Mouse (Mus musculus) heart, postnatal 0 days (tissue): ENCODE data around the gene Zbtb2. TPM values are rescaled to one million over a fixed set of nuclear protein-coding genes. Genes with fewer than 3 reads are reported as not detected.

Source experiments
- ATAC-seq: fragments of 200-750 bp; cut with Nextera tagmentation; 2 replicates; pipeline ENCODE4 v1.8.0; 2017; ENCODE audit warnings: low read depth, moderate number of reproducible peaks, moderate library complexity; ENCODE audit not compliant: insufficient read depth
- DNase-seq: peaks from one replicate; pipeline ENCODE4 v3.0.0-alpha.2; 2016; ENCODE audit warnings: low spot score
- H3K27ac ChIP-seq: fragments of 300-500 bp; sonication (generic); 2 replicates; pipeline ENCODE4 v1.5.1; 2014; ENCODE audit warnings: low read depth, mild to moderate bottlenecking
- H3K27me3 ChIP-seq: fragments of 300-500 bp; sonication (generic); 2 replicates; pipeline ENCODE4 v1.6.1; 2014; ENCODE audit warnings: low read length, mixed read lengths; ENCODE audit not compliant: control insufficient read depth, insufficient read depth
- H3K36me3 ChIP-seq: fragments of 300-500 bp; sonication (generic); replicated peaks from 2 replicates; pipeline ENCODE4 v1.6.1; 2014; ENCODE audit warnings: low read length, mixed read lengths; ENCODE audit not compliant: control insufficient read depth, insufficient read depth
- H3K4me1 ChIP-seq: fragments of 300-500 bp; sonication (generic); 2 replicates; pipeline ENCODE4 v1.6.1; 2014; ENCODE audit warnings: antibody characterized with exemption; ENCODE audit not compliant: control insufficient read depth, insufficient read depth
- H3K4me2 ChIP-seq: fragments of 300-500 bp; sonication (generic); 2 replicates; pipeline ENCODE4 v1.6.1; 2014; ENCODE audit warnings: low read depth, mild to moderate bottlenecking, low read length, moderate library complexity
- H3K4me3 ChIP-seq: fragments of 300-500 bp; sonication (generic); 2 replicates; pipeline ENCODE4 v1.5.1; 2014; ENCODE audit warnings: low read depth, low read length
- H3K9ac ChIP-seq: fragments of 300-500 bp; sonication (generic); replicated peaks from 2 replicates; pipeline ENCODE4 v1.6.1; 2014; ENCODE audit warnings: low read depth, low read length, mixed read lengths
- H3K9me3 ChIP-seq: fragments of 300-500 bp; sonication (generic); replicated peaks from 2 replicates; pipeline ENCODE4 v1.6.1; 2016; ENCODE audit warnings: low read length; ENCODE audit not compliant: control insufficient read depth
- CTCF ChIP-seq: IDR thresholded peaks from 2 replicates; pipeline ENCODE4 v1.5.1; 2016; ENCODE audit warnings: antibody characterized with exemption, control low read depth, low read depth
- EP300 ChIP-seq: IDR thresholded peaks from 2 replicates; pipeline ENCODE4 v1.6.1; 2016; ENCODE audit warnings: antibody characterized with exemption, low read depth
- WGBS: fragments of 180-500 bp; shearing (Covaris S2); extraction: QIAGEN DNeasy Blood & Tissue Kit; methylation state at CpG from one replicate; pipeline ENCODE4 v1.1.7; 2014; 5-methylcytosine and 5-hydroxymethylcytosine counted together
- polyA plus RNA-seq: library from polyadenylated mRNA; unstranded; fragments of >200 nt; fragmentation: Nextera tagmentation; extraction: Ambion mirVana; gene quantifications from 2 replicates; pipeline ENCODE4 v1.2.1, GENCODE M21; 2015
- total RNA-seq: library from RNA; depleted of rRNA; stranded (reverse); fragments of >200 nt; gene quantifications from 2 replicates; pipeline ENCODE4 v1.2.3, GENCODE M21; 2014; ENCODE audit warnings: low replicate concordance

The Zbtb2 gene
- total and polyA plus RNA-seq, 2 experiments from 2014 or later, result 5.2 to 19.8 TPM

GRCm38 (mm10) chr10:4341430-4341829 is 46.5 kb downstream of the Zbtb2 start:
- no peaks in the 10 kb centered on the region for H3K9me3 ChIP-seq
- H3K4me3 ChIP-seq, result no peak overlapping the region
- H3K4me1 ChIP-seq, result 0 out of 2 replicates have a peak, but pooled peaks cover 10% of the 10 kb centered on the region
- H3K4me2 ChIP-seq, result peak overlapping the region; percentile 12; the same call in 1 of the 2 replicates
- H3K27ac ChIP-seq, result no peak overlapping the region
- TF ChIP-seq CTCF, result peak; percentile 68
- TF ChIP-seq EP300, result no peak
- no peak overlapping the region for H3K9ac ChIP-seq
- H3K36me3 ChIP-seq, result no peaks in the 10 kb centered on the region
- peak; percentile 62 for DNase-seq
- H3K27me3 ChIP-seq, result no peaks in the 10 kb centered on the region
- peak; percentile 67; the same call in 1 of the 2 replicates for ATAC-seq
- 8% methylated on average over 2 of the region's 2 CpGs for WGBS

- no peaks in the 10 kb centered on the region for H3K27me3 ChIP-seq
- ATAC-seq, result peak; percentile 53
- TF ChIP-seq CTCF (no peak), EP300 (no peak)
- no peaks in the 10 kb centered on the region for H3K36me3 ChIP-seq
- peak overlapping the region; percentile 22 for H3K4me3 ChIP-seq
- 0 out of 2 replicates have a peak, but pooled peaks cover 10% of the 10 kb centered on the region for H3K4me1 ChIP-seq
- H3K27ac ChIP-seq, result peak overlapping the region; percentile 28
- DNase-seq, result peak; percentile 82
- H3K4me2 ChIP-seq, result peak overlapping the region; percentile 50
- no peaks in the 10 kb centered on the region for H3K9me3 ChIP-seq
- H3K9ac ChIP-seq, result no peak overlapping the region
- WGBS, result 29% methylated on average over 15 of the region's 15 CpGs
Measured at GRCm38 (mm10) chr10:4338863-4339461, 48.9 kb downstream of the Zbtb2 start.

GRCm38 (mm10) chr10:4334039-4334683 is 53.7 kb downstream of the Zbtb2 start:
- Histone ChIP-seq H3K9me3 (no peaks in the 10 kb centered on the region), H3K27me3 (no peaks in the 10 kb centered on the region), H3K27ac (peak overlapping the region; percentile 70), H3K36me3 (no peaks in the 10 kb centered on the region), H3K4me1 (0 out of 2 replicates have a peak, but pooled peaks cover 4% of the 10 kb centered on the region), H3K9ac (peak overlapping the region; percentile 47), H3K4me2 (peak overlapping the region; percentile 62), H3K4me3 (peak overlapping the region; percentile 54)
- no peak for TF ChIP-seq EP300
- no peak for TF ChIP-seq CTCF
- 4% methylated on average over 27 of the region's 27 CpGs for WGBS
- DNase-seq (peak; percentile 89), ATAC-seq (peak; percentile 97)

- no peaks in the 10 kb centered on the region for H3K36me3 ChIP-seq
- ATAC-seq, result no peak
- peak; percentile 64 for DNase-seq
- H3K4me3 ChIP-seq, result 0 out of 2 replicates have a peak overlapping the region, but pooled peaks have one; percentile 54
- H3K9ac ChIP-seq, result no peak overlapping the region
- H3K4me2 ChIP-seq, result peak overlapping the region; percentile 62
- 18% methylated on average over 8 of the region's 8 CpGs for WGBS
- H3K27me3 ChIP-seq, result no peaks in the 10 kb centered on the region
- TF ChIP-seq CTCF, result peak; percentile 79
- TF ChIP-seq EP300, result no peak
- H3K27ac ChIP-seq, result peak overlapping the region; percentile 70
- H3K9me3 ChIP-seq, result no peaks in the 10 kb centered on the region
- H3K4me1 ChIP-seq, result no peaks in the 10 kb centered on the region
Measured at GRCm38 (mm10) chr10:4333319-4333718, 54.6 kb downstream of the Zbtb2 start.

- no peaks in the 10 kb centered on the region for H3K36me3 ChIP-seq
- H3K4me3 ChIP-seq, result no peak overlapping the region
- ATAC-seq (no peak), DNase-seq (no peak)
- H3K4me2 ChIP-seq, result no peak overlapping the region
- TF ChIP-seq CTCF, result no peak
- no peak for TF ChIP-seq EP300
- no peaks in the 10 kb centered on the region for H3K4me1 ChIP-seq
- H3K27ac ChIP-seq, result no peak overlapping the region
- H3K9ac ChIP-seq, result no peak overlapping the region
- H3K9me3 ChIP-seq, result no peaks in the 10 kb centered on the region
- no peaks in the 10 kb centered on the region for H3K27me3 ChIP-seq
- WGBS, result 60% methylated on average over 7 of the region's 7 CpGs
Measured at GRCm38 (mm10) chr10:4332228-4332979, 55.5 kb downstream of the Zbtb2 start.
